Mouse (Mus musculus): ENCODE measurements around the gene Mrgpra2a. TPM values are rescaled to one million over a fixed set of nuclear protein-coding genes. Genes with fewer than 3 reads are reported as not detected.

The Mrgpra2a gene
- polyA plus RNA-seq, 1 experiment from 2014 or later, result not detected

Other genes starting within 250 kb of the Mrgpra2a start
- gene Mrgpra6, start 247.2 kb downstream of the Mrgpra2a start, polyA plus RNA-seq (2015; fragmentation: Nextera tagmentation; extraction: Ambion mirVana), result not detected in 2 replicates
- not detected in 2 replicates for gene Mrgpra9, start 199.3 kb downstream of the Mrgpra2a start, polyA plus RNA-seq (2015; fragmentation: Nextera tagmentation; extraction: Ambion mirVana)
- gene Mrgpra1, start 97.9 kb downstream of the Mrgpra2a start, polyA plus RNA-seq (2015; fragmentation: Nextera tagmentation; extraction: Ambion mirVana), result 0.22 and 0.88 TPM in 2 replicates
- not detected in 2 replicates for gene Mrgpra2b, start 76.7 kb upstream of the Mrgpra2a start, polyA plus RNA-seq (2015; fragmentation: Nextera tagmentation; extraction: Ambion mirVana)
- gene Mrgpra3, start 149.2 kb upstream of the Mrgpra2a start, polyA plus RNA-seq (2015; fragmentation: Nextera tagmentation; extraction: Ambion mirVana), result not detected in 2 replicates